Comparison of ENCODE assay signal across 28 mouse cellular contexts in genomic region chr2:101594681-101595080, GRCm38 (mm10). TPM values are rescaled to one million over a fixed set of nuclear protein-coding genes. Genes with fewer than 3 reads are reported as not detected.
"Had no signal": no experiment of that assay in that cellular context is flagged by ENCODE, and none has a peak within 500 bp of the region (broad histone marks: within the 10 kb centered on the region; RNA-seq: fewer than 3 reads in every experiment).

No protein-coding gene starts in this region.

- H3K27ac ChIP-seq: intestine, embryonic 15.5 days; kidney, embryonic 15.5 days; left cerebral cortex, adult 2 months; limb, embryonic 13.5 days; liver, embryonic 12.5 days; liver, embryonic 15.5 days; lung, embryonic 15.5 days; midbrain, embryonic 12.5 days had no signal

- H3K4me2 ChIP-seq: intestine, embryonic 15.5 days; kidney, embryonic 15.5 days; limb, embryonic 13.5 days; liver, embryonic 12.5 days; liver, embryonic 15.5 days; lung, embryonic 15.5 days; midbrain, embryonic 12.5 days had no signal

- ATAC-seq: intestine, embryonic 15.5 days; liver, embryonic 12.5 days; midbrain, embryonic 16.5 days had no signal

- H3K9ac ChIP-seq: intestine, embryonic 15.5 days; kidney, embryonic 15.5 days; limb, embryonic 13.5 days; liver, embryonic 12.5 days; liver, embryonic 15.5 days; lung, embryonic 15.5 days; midbrain, embryonic 12.5 days had no signal

- H3K4me1 ChIP-seq: intestine, embryonic 15.5 days; liver, embryonic 12.5 days; liver, embryonic 15.5 days; lung, embryonic 15.5 days had no signal

- DNase-seq: kidney, adult 11 months; kidney, adult 8-10 months; kidney, postnatal 10 days; kidney, postnatal 36 days; layer of hippocampus, postnatal 36 days; liver; lung, adult 18-20 months; lung, postnatal 10 days; lung, postnatal 36 days had no signal

- H3K27me3 ChIP-seq: intestine, embryonic 15.5 days; kidney, embryonic 15.5 days; limb, embryonic 13.5 days; liver, embryonic 12.5 days; liver, embryonic 15.5 days; lung, embryonic 15.5 days had no signal

- H3K9me3 ChIP-seq: intestine, embryonic 15.5 days; kidney, embryonic 15.5 days; limb, embryonic 13.5 days; liver, embryonic 12.5 days; liver, embryonic 15.5 days; lung, embryonic 15.5 days; midbrain, embryonic 12.5 days had no signal

- H3K4me3 ChIP-seq: intestine, embryonic 15.5 days; kidney, embryonic 15.5 days; left cerebral cortex, adult 2 months; limb, embryonic 13.5 days; liver, embryonic 12.5 days; liver, embryonic 15.5 days; lung, embryonic 15.5 days; midbrain, embryonic 12.5 days; myocyte had no signal

- H3K36me3 ChIP-seq: intestine, embryonic 15.5 days; kidney, embryonic 15.5 days; limb, embryonic 13.5 days; liver, embryonic 12.5 days; liver, embryonic 15.5 days; lung, embryonic 15.5 days; midbrain, embryonic 12.5 days had no signal

RNA-seq across cellular contexts. Expression of gene Rag2, which starts 29.8 kb away (rescaled TPM):
- total RNA-seq: layer of hippocampus, adult 8-10 months; layer of hippocampus, postnatal 10 days; layer of hippocampus, postnatal 36 days; left cerebral cortex, adult 2 months; left cerebral cortex, postnatal 10 days; left cerebral cortex, postnatal 36 days; monocyte, adult 5-6 weeks had no signal
- polyA plus RNA-seq: limb, embryonic 13.5 days; midbrain, embryonic 12.5 days; myocyte; neural tube, embryonic 11.5 days; neural tube, embryonic 14.5 days; small intestine, adult 2 months; spleen, adult 2 months had no signal

RNA-seq across cellular contexts. Expression of gene Rag1, which starts 54.6 kb away (rescaled TPM):
- polyA plus RNA-seq: myocyte; small intestine, adult 2 months had no signal
